Mouse (Mus musculus): ENCODE data around the gene Rassf4.

Gene Rassf4

DNA sequence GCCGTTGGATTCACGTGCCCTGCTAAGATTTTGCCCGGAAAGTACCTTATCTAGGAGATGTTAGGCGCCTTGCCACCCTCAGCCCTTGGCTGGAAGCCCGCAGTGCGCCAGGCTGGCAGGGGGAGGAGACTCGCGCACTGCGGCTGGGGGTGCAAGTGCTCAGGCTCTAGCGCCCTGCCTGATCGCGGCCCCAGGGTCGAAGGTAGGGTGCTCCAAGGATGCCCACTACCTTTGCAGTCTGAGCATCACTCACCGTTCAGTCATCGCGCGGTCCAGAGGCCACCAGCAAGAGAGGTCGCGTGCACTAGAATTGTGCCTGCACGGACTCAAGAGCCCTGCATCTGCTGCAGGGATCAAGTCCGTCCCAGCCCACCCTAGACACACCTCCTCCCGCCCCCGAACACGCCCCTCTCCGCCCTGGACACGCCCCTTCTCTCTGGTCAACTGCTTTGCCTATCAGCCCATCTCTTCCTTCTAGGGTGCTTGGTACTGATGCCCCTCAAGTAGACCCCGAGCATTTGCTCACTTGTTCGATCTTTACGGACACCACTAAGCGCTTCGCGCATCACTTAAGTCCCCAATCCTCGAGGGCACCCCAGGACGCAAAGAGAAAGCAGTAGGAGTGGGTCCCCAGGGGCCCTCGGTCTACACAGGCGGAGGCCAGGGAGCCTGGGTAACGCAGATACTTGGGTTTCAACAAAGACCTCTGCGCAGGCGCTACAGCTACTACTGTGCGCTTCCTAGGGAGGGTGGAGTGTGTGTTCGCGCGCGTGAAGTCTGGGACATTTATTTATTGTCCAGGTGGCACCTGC, at the start of gene Rassf4:
Gene Rassf4, minus strand, starts transcription at position 482 of the 812 bp plus-strand sequence.
- peak; percentile 54 to 69 for DNase-seq (ENCODE audit: low spot score in 2 of 2)

GRCm38 (mm10) chr6:116718920-116719319, 45.2 kb upstream of the Rassf4 start:
- DNase-seq (ENCODE audit: low spot score in 2 of 2): no peak

GRCm38 (mm10) chr6:116718361-116718760, 44.6 kb upstream of the Rassf4 start:
- no peak for DNase-seq (ENCODE audit: low spot score in 2 of 2)

DNA sequence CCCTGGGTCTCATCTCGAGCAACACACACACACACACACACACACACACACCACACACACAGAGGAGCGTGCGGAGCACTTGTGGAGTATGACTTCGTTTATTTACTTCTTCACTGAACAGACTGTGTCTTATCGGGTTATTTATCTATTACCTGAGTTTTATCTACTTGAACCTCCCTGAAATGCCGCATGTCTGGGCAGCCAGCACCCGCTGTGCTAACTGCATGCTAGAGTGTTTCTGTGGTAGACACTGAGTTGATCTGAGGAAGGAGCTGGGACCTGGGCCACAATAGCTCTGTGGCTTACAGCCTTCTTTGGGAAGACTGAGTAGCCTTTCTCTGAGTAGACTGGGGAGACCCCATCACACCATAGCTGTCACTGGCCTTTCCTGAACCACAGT, 44.1 kb upstream of the Rassf4 start:
- DNase-seq (ENCODE audit: low spot score in 2 of 2): no peak

GRCm38 (mm10) chr6:116716666-116717065, 42.9 kb upstream of the Rassf4 start, which contains the start of gene Tmem72:
Tmem72 (minus strand) TSS chr6:116716913.
- no peak for DNase-seq (ENCODE audit: low spot score in 2 of 2)

GRCm38 (mm10) chr6:116715166-116715565, 41.4 kb upstream of the Rassf4 start:
- DNase-seq (ENCODE audit: low spot score in 2 of 2): no peak

DNA sequence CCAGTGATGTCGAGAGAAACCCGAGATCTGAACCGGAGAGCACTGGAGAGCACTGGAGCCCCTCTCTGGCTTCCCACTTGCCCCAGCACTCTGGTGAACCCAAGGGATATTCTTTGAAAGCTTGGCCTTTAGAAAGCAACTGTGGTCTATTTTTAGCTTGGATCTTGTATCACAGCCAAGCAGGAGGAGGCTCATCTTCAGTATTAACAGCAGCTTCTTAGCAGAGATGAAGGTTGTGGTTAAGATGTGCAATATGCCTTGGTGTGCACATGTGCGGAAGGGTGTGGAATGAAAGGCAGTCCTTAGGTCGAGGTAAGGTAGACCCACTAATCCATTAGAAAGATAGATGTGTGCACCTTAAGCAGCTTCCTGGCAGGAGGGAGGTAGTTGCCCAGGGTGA, 40.8 kb upstream of the Rassf4 start:
- DNase-seq (ENCODE audit: low spot score in 2 of 2): peak; percentile 23

DNA sequence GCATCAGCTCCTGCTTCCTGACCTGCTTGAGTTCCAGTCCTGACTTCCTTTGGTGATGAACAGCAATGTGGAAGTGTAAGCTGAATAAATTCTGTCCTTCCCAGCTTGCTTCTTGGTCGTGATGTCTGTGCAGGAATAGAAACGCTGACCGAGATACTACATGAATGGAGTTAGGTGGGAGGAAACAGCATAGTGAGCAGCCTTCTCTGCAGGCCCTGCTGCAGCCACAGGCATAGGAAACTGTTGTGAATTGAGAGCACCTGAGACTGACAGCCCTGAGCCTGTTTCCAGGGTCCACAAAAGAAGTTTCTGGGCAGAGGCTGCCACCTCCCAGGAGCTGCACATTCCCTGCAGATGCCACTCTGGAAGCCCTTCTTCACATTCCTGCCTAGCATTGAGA, 40.2 kb upstream of the Rassf4 start:
- no peak for DNase-seq (ENCODE audit: low spot score in 2 of 2)

DNA sequence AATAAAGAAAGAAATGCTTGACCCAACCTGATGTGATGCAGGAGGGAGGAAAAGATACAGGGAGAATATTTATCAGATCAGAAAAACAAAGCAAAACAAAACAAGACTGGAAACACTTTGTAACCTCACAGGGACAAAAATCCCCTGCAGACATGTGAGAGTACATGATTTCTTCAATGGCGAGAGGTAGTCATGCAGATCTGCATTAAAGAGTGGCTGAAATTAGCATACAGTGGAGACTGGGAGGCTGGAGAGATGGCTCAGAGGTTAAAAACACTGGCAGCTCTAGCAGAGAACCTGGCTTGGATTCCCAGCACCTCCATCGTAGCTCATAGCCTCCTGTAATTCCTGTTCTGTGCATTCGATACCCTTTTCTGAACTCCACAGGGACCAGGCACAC, 38.8 kb upstream of the Rassf4 start:
- no peak for DNase-seq (ENCODE audit: low spot score in 2 of 2)

DNA sequence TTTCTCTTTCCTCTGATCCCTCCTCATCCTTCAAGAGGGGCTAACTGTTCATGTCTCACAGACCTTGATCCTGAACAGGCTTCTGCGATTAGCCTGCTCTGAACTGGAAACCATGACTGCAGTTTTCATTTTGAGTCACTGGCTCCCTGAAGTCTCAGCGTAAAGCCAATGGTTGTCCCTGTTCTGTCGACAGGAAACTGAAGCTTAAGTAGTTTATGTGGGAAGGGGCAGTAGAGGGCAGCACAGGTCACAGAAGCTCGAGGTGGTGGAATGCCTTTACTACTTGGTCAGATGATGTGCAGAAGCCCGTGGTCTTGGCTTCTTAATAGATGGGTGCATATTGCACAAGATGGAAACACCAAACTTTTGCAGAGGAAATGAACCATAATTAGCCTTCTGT, 38.3 kb upstream of the Rassf4 start:
- DNase-seq (ENCODE audit: low spot score in 2 of 2): no peak

- DNase-seq (ENCODE audit: low spot score in 2 of 2): no peak
These were observed 30.6 kb upstream of the Rassf4 start for GRCm38 (mm10) chr6:116704320-116704719.

GRCm38 (mm10) chr6:116700821-116701220, 27.1 kb upstream of the Rassf4 start:
- DNase-seq (ENCODE audit: low spot score in 2 of 2): no peak

DNA sequence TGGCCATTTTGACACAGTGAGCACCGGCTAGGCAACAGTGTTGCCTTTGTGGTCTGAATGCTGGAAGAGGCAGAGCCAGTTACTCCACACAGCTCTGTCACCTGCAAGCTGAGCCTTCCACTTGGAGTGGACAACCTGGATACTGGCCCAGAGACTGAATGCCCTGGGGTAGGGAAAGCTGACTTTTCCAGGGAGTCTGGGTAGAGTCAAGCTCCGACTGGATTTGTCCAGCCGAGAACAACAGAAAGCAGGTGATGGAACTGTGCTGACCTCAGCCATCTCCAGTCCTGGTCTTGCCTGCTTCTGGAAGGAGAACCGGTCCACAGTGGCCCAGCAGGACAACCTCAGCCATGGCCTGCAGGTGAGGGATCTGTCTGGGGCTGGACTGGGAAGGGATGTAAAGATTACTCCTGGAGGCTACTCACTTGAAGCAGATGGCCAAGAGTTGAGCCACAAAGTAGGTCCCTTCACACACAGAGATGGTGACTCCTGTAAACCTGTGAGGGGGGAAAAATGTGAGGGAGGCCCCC, 24.2 kb upstream of the Rassf4 start:
- DNase-seq (ENCODE audit: low spot score in 2 of 2): no peak

DNA sequence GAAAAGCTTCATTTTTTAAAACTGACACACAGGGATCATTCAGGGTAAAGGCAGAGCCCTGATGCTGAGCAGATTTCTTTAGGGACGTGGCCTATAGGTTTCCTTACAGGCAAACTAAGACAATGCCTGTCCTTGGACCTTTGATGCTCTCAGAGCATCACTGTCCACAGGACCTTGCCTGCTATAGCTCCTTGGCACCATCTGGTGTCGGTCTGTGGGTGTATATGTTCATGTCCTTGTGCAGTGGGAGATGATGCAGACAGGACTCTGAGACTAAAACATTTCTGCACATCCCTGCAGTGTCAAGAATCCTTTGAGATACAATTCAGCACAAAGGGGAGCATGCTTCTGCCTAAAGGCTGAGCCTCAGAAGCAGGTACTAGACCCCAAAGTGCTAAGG, 23.7 kb upstream of the Rassf4 start:
- DNase-seq (ENCODE audit: low spot score in 2 of 2): no peak

- DNase-seq (ENCODE audit: low spot score in 2 of 2): no peak
These were observed 20.6 kb upstream of the Rassf4 start for GRCm38 (mm10) chr6:116694346-116694745.

DNA sequence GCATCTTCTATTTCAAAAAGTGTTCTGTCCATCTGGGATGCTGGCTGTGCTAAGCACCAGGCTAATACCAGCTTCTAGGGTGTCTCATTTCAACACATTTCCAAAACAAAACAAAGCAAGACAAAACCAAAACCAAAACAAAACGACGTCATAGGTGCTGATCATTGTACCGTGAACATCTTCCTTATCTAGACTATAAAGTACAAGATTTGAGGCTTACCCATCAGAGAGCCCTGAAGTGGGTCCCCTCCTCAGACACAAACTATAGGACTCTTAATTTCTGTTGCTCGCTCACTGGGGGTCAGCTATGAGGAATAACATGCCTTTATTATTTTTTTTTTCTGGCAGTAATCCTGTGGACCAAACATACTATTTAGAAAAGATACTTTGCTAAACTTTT, 19.9 kb upstream of the Rassf4 start:
- DNase-seq (ENCODE audit: low spot score in 2 of 2): no peak

DNA sequence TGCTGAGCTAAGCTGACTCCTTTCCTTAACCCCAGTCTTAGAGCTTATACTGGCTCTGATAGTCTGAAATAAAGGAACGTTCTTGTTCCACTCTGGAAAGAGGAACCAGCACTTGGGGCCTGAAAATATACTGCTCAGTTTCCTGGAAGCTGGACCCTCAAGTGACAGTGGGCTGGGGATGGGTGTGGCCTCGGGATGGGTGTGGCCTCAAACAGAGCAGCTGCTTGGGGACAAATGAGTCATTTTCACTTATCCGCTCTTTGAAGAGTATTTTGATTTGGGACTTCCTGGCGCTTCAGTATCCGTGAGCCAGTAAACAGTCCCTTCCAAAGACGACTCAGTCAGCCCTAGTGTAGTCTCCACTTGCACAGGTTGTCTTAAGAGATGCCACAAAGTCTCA, 8.6 kb upstream of the Rassf4 start:
- DNase-seq (ENCODE audit: low spot score in 2 of 2): no peak

GRCm38 (mm10) chr6:116679563-116680288, 6.0 kb upstream of the Rassf4 start:
- no peak for DNase-seq (ENCODE audit: low spot score in 2 of 2)

DNA sequence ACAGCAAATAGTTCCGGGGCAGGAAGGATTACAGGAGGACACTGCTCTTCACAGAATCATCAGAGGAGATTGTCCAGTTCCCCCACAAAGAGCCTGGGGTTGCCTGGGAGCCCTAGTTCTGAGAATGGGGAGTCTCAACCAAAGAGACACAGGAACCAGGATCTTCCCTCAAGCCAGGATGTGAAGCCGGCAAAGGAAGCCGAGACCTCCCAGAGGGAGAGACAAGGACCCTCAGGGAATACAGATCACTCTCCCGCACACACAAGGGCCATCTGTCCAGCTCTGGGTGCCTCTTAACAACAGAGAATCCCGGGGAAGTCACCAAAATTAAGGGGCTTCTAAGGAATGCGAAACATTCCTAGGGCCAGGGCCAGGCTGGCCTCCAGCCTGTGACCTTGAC, 3.6 kb upstream of the Rassf4 start:
- DNase-seq (ENCODE audit: low spot score in 2 of 2): no peak

- DNase-seq (ENCODE audit: low spot score in 2 of 2): no peak
These were observed 2.7 kb upstream of the Rassf4 start for GRCm38 (mm10) chr6:116676355-116676913.

GRCm38 (mm10) chr6:116674283-116674886, 633 bp upstream of the Rassf4 start:
- no peak for DNase-seq (ENCODE audit: low spot score in 2 of 2)

DNA sequence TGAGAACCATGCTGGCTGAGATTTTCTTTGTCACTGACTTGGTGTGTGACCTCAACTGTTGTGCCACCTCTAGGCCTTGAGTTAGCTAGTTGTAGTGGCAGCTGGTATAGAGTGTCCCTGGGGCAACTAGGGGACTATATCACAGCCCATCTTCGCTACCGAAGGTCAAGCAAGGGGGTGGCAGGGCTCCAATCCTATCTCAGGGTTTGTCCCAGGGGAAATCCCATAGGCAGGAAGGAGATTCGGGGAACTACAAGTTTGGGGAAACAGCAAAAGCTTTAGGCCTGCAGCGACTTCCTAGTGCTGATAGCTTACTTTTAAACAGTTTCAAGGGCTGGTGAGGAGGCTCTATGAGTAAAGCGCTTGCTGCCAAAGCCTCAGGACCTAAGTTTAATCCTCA, 1.4 kb downstream of the Rassf4 start:
- DNase-seq (ENCODE audit: low spot score in 2 of 2): no peak

All from right cerebral cortex, adult 2 months (tissue).